Mouse (Mus musculus) heart, embryonic 11.5 days (tissue): ENCODE results near the gene Dtnb. TPM values are rescaled to one million over a fixed set of nuclear protein-coding genes. Genes with fewer than 3 reads are reported as not detected.

Experiments
- microRNA-seq: library from miRNA; unstranded; fragments of <30 nt; microRNA quantifications from one replicate; pipeline ENCODE4, GENCODE M21; 2016; ENCODE audit warnings: borderline number of aligned reads
- polyA plus RNA-seq: library from polyadenylated mRNA; unstranded; fragments of >200 nt; fragmentation: Nextera tagmentation; extraction: Ambion mirVana; gene quantifications from 2 replicates; pipeline ENCODE4 v1.2.1, GENCODE M21; 2014

The Dtnb gene
- polyA plus RNA-seq, 1 experiment from 2014 or later, result 26.7 TPM

Small RNA genes lying within 50 kb of the gene (microRNA-seq; reads per million reads assigned to microRNA genes)
- not detected for gene Gm26050

Other genes starting within 250 kb of the Dtnb start
- gene Kif3c, start 207.2 kb upstream of the Dtnb start, polyA plus RNA-seq, result 5.9 and 8.7 TPM in 2 replicates
- 19.4 and 21.3 TPM in 2 replicates for gene Asxl2, start 145.5 kb upstream of the Dtnb start, polyA plus RNA-seq
- 55.1 and 60.1 TPM in 2 replicates for gene Dnmt3a, start 233.6 kb downstream of the Dtnb start, polyA plus RNA-seq